Mouse (Mus musculus) stomach, embryonic 15.5 days (tissue): Measurements from ENCODE around the gene Muc3a. TPM values are rescaled to one million over a fixed set of nuclear protein-coding genes. Genes with fewer than 3 reads are reported as not detected.

Source experiments
- ATAC-seq: fragments of 200-750 bp; cut with Nextera tagmentation; 2 replicates; pipeline ENCODE4 v1.8.0; 2017; ENCODE audit warnings: low read depth, moderate number of reproducible peaks, moderate TSS enrichment; ENCODE audit not compliant: insufficient read depth, low FRiP score
- H3K27ac ChIP-seq: fragments of 300-500 bp; sonication (generic); 2 replicates; pipeline ENCODE4 v1.5.1; 2015; ENCODE audit warnings: mild to moderate bottlenecking, inconsistent platforms
- H3K27me3 ChIP-seq: fragments of 300-500 bp; sonication (generic); replicated peaks from 2 replicates; pipeline ENCODE4 v1.6.1; 2015; ENCODE audit warnings: inconsistent platforms
- H3K36me3 ChIP-seq: fragments of 300-500 bp; sonication (generic); 2 replicates; pipeline ENCODE4 v1.6.1; 2015; ENCODE audit warnings: inconsistent platforms
- H3K4me1 ChIP-seq: fragments of 300-500 bp; sonication (generic); 2 replicates; pipeline ENCODE4 v1.6.1; 2015; ENCODE audit warnings: inconsistent platforms
- H3K4me2 ChIP-seq: fragments of 300-500 bp; sonication (generic); 2 replicates; pipeline ENCODE4 v1.6.1; 2015; ENCODE audit warnings: mild to moderate bottlenecking, inconsistent platforms
- H3K4me3 ChIP-seq: fragments of 300-500 bp; sonication (generic); replicated peaks from 2 replicates; pipeline ENCODE4 v1.5.1; 2015; ENCODE audit warnings: inconsistent platforms
- H3K9ac ChIP-seq: fragments of 300-500 bp; sonication (generic); 2 replicates; pipeline ENCODE4 v1.6.1; 2015; ENCODE audit warnings: inconsistent platforms
- H3K9me3 ChIP-seq: fragments of 300-500 bp; sonication (generic); 2 replicates; pipeline ENCODE4 v1.6.1; 2016; ENCODE audit warnings: inconsistent platforms
- WGBS: fragments of 180-500 bp; shearing (Covaris S2); methylation state at CpG from one replicate; pipeline ENCODE4 v1.1.7; 2015; 5-methylcytosine and 5-hydroxymethylcytosine counted together
- polyA plus RNA-seq: library from polyadenylated mRNA; unstranded; fragments of >200 nt; fragmentation: Nextera tagmentation; extraction: Ambion mirVana; gene quantifications from 2 replicates; pipeline ENCODE4 v1.2.1, GENCODE M21; 2015

Gene Muc3a
- 1.2 and 2.6 TPM in 2 replicates for polyA plus RNA-seq

GRCm38 (mm10) chr5:137212289-137212688, at the start of gene Muc3a:
Gene Muc3a, minus strand, starts transcription at chr5:137212389.
- no peak within 1 kb of the TSS for H3K4me2 ChIP-seq
- no peak within 1 kb of the TSS for H3K4me3 ChIP-seq
- H3K9ac ChIP-seq, result no peak within 1 kb of the TSS
- H3K4me1 ChIP-seq, result peaks cover 4% of the 10 kb centered on the region; the same call in 1 of the 2 replicates
- ATAC-seq, result no peak
- H3K27me3 ChIP-seq, result no peaks in the 10 kb centered on the region
- H3K27ac ChIP-seq, result no peak within 1 kb of the TSS
- H3K9me3 ChIP-seq, result no peaks in the 10 kb centered on the region
- H3K36me3 ChIP-seq, result no peaks in the 10 kb centered on the region
- WGBS, result 67% methylated on average over 2 of the region's 2 CpGs

- Histone ChIP-seq H3K4me3 (no peak overlapping the region), H3K27ac (no peak overlapping the region), H3K27me3 (no peaks in the 10 kb centered on the region), H3K4me1 (peaks cover 4% of the 10 kb centered on the region; the same call in 1 of the 2 replicates), H3K9ac (no peak overlapping the region), H3K36me3 (no peaks in the 10 kb centered on the region), H3K9me3 (no peaks in the 10 kb centered on the region), H3K4me2 (no peak overlapping the region)
- 17% methylated on average over 17 of the region's 17 CpGs for WGBS
- ATAC-seq, result no peak; the same call in 1 of the 2 replicates
Measured at GRCm38 (mm10) chr5:137211114-137211829, 917 bp downstream of the Muc3a start.

DNA sequence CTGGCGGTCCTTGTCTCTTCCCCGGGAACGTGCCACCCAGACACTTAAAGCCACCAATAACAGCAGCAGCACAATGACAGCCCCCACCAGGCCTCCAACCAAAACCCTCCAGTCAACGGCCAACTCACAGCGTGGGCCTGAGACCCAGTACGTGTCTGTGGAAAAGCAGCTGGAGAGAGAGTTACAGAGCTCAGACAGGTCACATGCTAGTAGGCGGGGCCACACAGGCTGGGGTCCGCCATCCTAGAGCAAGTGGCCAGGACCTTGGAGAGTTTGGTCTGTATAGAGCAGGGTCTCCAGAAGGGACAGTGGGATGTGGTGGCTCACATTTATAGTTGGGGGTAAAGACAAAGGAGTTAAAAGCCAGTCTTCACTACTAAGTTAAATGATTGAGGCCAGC, 1.5 kb downstream of the Muc3a start:
- no peak overlapping the region for H3K4me3 ChIP-seq
- ATAC-seq, result no peak; the same call in 1 of the 2 replicates
- H3K36me3 ChIP-seq, result no peaks in the 10 kb centered on the region
- H3K27me3 ChIP-seq, result no peaks in the 10 kb centered on the region
- H3K9ac ChIP-seq, result no peak overlapping the region
- no peaks in the 10 kb centered on the region for H3K9me3 ChIP-seq
- WGBS, result 69% methylated on average over 8 of the region's 8 CpGs
- peaks cover 4% of the 10 kb centered on the region; the same call in 1 of the 2 replicates for H3K4me1 ChIP-seq
- no peak overlapping the region for H3K4me2 ChIP-seq
- H3K27ac ChIP-seq, result no peak overlapping the region

DNA sequence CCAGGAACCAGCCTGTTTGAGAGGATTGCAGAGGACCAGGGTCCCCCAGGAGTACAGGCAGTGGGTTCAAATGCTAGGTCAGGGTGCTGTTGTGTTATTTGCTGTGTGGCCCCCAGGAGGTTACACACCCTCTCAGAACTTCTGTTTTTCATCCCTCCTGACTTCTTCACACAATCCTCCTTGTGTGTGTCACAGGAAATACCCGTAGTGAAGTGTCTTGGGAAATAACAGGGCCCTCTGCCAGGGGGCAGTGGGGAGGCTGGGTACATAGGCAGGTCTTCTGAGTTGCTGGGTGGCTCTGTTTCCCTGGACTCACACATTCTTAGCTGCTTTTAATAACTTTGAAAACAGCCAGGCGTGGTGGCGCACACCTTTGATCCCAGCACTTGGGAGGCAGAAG, 6.9 kb downstream of the Muc3a start:
- Histone ChIP-seq H3K4me1 (no peaks in the 10 kb centered on the region), H3K4me2 (no peak overlapping the region), H3K9me3 (no peaks in the 10 kb centered on the region), H3K9ac (no peak overlapping the region), H3K36me3 (no peaks in the 10 kb centered on the region), H3K27ac (no peak overlapping the region), H3K4me3 (no peak overlapping the region), H3K27me3 (no peaks in the 10 kb centered on the region)
- no peak for ATAC-seq
- WGBS, result 84% methylated on average over 3 of the region's 3 CpGs

GRCm38 (mm10) chr5:137194488-137195120, 17.6 kb downstream of the Muc3a start:
- H3K9me3 ChIP-seq, result no peaks in the 10 kb centered on the region
- no peak overlapping the region for H3K9ac ChIP-seq
- 59% methylated on average over 8 of the region's 8 CpGs for WGBS
- H3K36me3 ChIP-seq, result no peaks in the 10 kb centered on the region
- no peak for ATAC-seq
- no peaks in the 10 kb centered on the region for H3K27me3 ChIP-seq
- H3K27ac ChIP-seq, result no peak overlapping the region
- H3K4me2 ChIP-seq, result no peak overlapping the region
- H3K4me1 ChIP-seq, result no peaks in the 10 kb centered on the region
- no peak overlapping the region for H3K4me3 ChIP-seq

GRCm38 (mm10) chr5:137193279-137193952, 18.8 kb downstream of the Muc3a start:
- Histone ChIP-seq H3K4me3 (no peak overlapping the region), H3K4me2 (no peak overlapping the region), H3K27me3 (no peaks in the 10 kb centered on the region), H3K27ac (no peak overlapping the region), H3K36me3 (no peaks in the 10 kb centered on the region), H3K9ac (no peak overlapping the region), H3K9me3 (no peaks in the 10 kb centered on the region), H3K4me1 (no peaks in the 10 kb centered on the region)
- WGBS, result 66% methylated on average over 8 of the region's 8 CpGs
- no peak for ATAC-seq

DNA sequence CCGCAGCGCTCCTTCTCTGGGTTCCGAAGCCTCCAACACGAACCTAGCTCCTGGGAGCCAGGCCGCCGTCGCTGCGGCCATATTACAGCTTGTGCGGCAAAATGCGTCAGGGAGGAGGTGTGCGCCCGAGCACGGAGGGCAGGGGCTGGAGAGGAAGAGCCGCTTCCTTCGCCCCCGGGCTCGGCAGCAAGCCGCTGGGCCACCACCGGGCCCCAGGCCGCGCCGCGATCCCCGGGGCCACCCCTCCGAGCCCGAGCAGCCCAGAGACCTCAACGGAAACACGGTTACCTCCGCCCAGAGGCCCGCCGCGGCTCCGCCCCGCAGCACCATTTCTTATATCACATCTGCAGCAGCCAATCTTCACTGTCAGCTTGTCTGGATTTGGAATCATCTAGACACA, 22.9 kb downstream of the Muc3a start:
- Histone ChIP-seq H3K4me1 (no peaks in the 10 kb centered on the region), H3K36me3 (no peaks in the 10 kb centered on the region), H3K9ac (peak overlapping the region; percentile 42; the same call in 1 of the 2 replicates), H3K4me3 (peak overlapping the region; percentile 50), H3K9me3 (no peaks in the 10 kb centered on the region), H3K27ac (no peak overlapping the region), H3K27me3 (0 out of 2 replicates have a peak, but pooled peaks cover 3% of the 10 kb centered on the region), H3K4me2 (peak overlapping the region; percentile 80)
- WGBS, result 2% methylated on average over 34 of the region's 34 CpGs
- ATAC-seq, result no peak

DNA sequence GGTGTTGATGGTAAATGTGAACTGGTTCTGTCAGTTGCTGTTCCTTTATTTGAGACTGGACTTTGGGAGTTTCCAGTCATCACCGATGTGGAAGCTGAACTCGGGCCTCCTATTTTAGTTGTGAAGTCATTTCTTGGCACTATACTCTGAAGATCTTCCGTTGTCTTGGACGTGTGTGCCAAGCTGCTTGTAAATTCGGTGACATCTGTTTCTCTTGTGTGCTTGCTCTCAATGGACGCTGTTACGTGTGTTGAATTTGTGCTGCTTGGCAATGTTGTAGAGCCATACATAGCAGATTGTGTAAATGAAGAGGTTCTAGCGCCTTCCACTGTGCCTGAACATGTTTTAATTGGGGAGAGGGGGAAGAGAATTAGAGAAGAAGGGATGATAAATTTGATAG, 26.8 kb downstream of the Muc3a start:
- ATAC-seq, result no peak
- Histone ChIP-seq H3K27ac (no peak overlapping the region), H3K4me2 (no peak overlapping the region), H3K4me1 (no peaks in the 10 kb centered on the region), H3K9me3 (no peaks in the 10 kb centered on the region), H3K27me3 (0 out of 2 replicates have a peak, but pooled peaks cover 3% of the 10 kb centered on the region), H3K9ac (no peak overlapping the region), H3K4me3 (no peak overlapping the region), H3K36me3 (no peaks in the 10 kb centered on the region)
- 84% methylated on average over 8 of the region's 8 CpGs for WGBS

DNA sequence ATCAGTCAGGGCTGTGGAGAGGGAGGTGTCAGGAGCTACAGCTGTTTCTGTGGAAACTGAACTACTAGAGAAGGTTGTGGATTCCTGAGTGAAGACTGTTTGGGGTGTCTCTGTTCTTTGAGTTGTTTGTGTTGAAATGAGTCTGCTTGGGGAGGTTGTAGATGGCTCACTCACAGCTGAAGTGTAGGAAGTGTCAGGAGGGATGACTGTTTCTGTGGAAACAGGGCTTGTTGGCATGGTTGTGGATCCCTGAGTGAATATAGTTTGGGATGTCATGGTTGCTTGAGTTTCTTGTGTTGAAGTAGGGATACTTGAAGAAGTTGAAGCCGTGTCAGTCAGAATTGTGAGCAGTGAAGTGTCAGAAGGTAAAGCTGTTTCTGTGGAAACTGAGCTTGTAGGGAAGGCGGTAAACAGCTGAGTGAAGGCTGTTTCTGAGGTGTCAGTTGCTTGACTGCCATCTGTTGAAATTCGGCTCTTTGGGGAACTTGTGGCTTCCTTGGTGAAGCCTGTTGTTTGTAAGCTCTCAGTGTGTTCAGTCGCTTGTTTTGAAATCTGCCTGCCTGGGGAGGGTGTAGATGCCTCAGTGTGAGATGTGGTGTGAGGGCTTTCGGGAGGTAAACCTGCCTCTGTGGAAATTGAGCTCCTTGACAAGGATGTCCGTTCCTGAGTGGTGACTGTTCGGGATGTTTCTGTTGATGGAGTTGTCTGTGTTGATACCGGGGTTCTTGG, 32.4 kb downstream of the Muc3a start:
- WGBS, result 71% methylated on average over 8 of the region's 8 CpGs
- no peak for ATAC-seq

GRCm38 (mm10) chr5:137173967-137174366, 38.2 kb downstream of the Muc3a start:
- Histone ChIP-seq H3K4me2 (no peak overlapping the region), H3K4me3 (no peak overlapping the region), H3K9ac (no peak overlapping the region), H3K4me1 (no peaks in the 10 kb centered on the region), H3K27ac (no peak overlapping the region), H3K27me3 (no peaks in the 10 kb centered on the region; the same call in 1 of the 2 replicates), H3K36me3 (no peaks in the 10 kb centered on the region), H3K9me3 (no peaks in the 10 kb centered on the region)
- WGBS, result 59% methylated on average over 6 of the region's 6 CpGs
- ATAC-seq, result no peak

More for the DNA sequence above, 32.4 kb downstream of the Muc3a start:
- H3K4me2 ChIP-seq, result no peak overlapping the region
- H3K4me3 ChIP-seq, result no peak overlapping the region
- no peaks in the 10 kb centered on the region for H3K36me3 ChIP-seq
- H3K9me3 ChIP-seq, result no peaks in the 10 kb centered on the region
- H3K27ac ChIP-seq, result no peak overlapping the region
- H3K9ac ChIP-seq, result no peak overlapping the region
- no peaks in the 10 kb centered on the region for H3K4me1 ChIP-seq
- no peaks in the 10 kb centered on the region; the same call in 1 of the 2 replicates for H3K27me3 ChIP-seq

GRCm38 (mm10) chr5:137172591-137172990, 39.6 kb downstream of the Muc3a start:
- Histone ChIP-seq H3K4me3 (no peak overlapping the region), H3K4me1 (no peaks in the 10 kb centered on the region), H3K27me3 (no peaks in the 10 kb centered on the region), H3K27ac (no peak overlapping the region), H3K4me2 (no peak overlapping the region), H3K9me3 (no peaks in the 10 kb centered on the region), H3K36me3 (no peaks in the 10 kb centered on the region), H3K9ac (no peak overlapping the region)
- whole genome bisulfite sequencing, result 11% methylated on average over 1 of the region's 1 CpGs
- ATAC-seq, result no peak
